ENCODE assay signal across 15 mouse cellular contexts in the genomic region with DNA sequence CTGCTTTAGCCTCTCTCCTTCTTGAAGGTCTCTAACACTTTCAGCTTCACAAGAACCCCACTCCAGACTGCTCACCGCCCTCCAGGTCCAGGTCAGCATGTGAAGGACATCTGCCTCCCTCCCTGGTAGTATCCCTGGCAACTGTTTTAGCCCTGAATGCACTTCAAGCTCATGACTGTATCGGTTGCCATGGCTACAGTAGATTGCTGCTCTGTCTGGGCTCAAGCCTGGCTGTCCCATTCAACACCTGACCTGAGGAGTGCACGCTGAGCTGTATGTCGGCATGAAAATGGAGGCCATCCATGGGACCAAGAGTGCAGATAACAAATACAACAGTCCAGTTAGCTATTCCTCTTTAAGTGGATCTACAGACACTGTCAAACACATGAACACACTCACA. TPM values are rescaled to one million over a fixed set of nuclear protein-coding genes. Genes with fewer than 3 reads are reported as not detected.
A peak's percentile ranks its signal among the peaks of the same experiment; 100 is the strongest.
DNase-seq lines count a peak whose midpoint lies in the region; ATAC-seq and TF ChIP-seq lines count a peak whose summit lies in the region.
"Had no signal": no experiment of that assay in that cellular context is flagged by ENCODE, and none has a peak within 500 bp of the region (broad histone marks: within the 10 kb centered on the region; RNA-seq: fewer than 3 reads in every experiment).

No protein-coding gene starts in this region.

- H3K27ac ChIP-seq in forebrain, embryonic 11.5 days (ENCODE audit: low read depth, low read length), result no peak overlapping the region
- H3K27ac ChIP-seq in forebrain, embryonic 10.5 days, result no peak overlapping the region
- no peak overlapping the region for H3K27ac ChIP-seq in forebrain, embryonic 15.5 days (replicated peaks)
- H3K27ac ChIP-seq in stomach, postnatal 0 days (replicated peaks), result no peak overlapping the region
- H3K27ac ChIP-seq: heart, embryonic 15.5 days; liver, embryonic 14.5 days had no signal

- no peak for TF ChIP-seq CTCF in stomach, postnatal 0 days (IDR thresholded peaks at IDR 0.05; ENCODE audit: low read depth)

- no peaks in the 10 kb centered on the region for H3K4me1 ChIP-seq in forebrain, embryonic 11.5 days (replicated peaks; ENCODE audit: control insufficient read depth, insufficient read depth, low read length)
- 0 out of 2 replicates have a peak, but pooled peaks cover 4% of the 10 kb centered on the region for H3K4me1 ChIP-seq in forebrain, embryonic 10.5 days
- H3K4me1 ChIP-seq in forebrain, embryonic 15.5 days, result no peaks in the 10 kb centered on the region
- H3K4me1 ChIP-seq in stomach, postnatal 0 days (replicated peaks; ENCODE audit: control insufficient read depth, insufficient read depth), result no peaks in the 10 kb centered on the region

- H3K9me3 ChIP-seq in forebrain, embryonic 11.5 days (ENCODE audit: control insufficient read depth, low read length), result no peaks in the 10 kb centered on the region
- H3K9me3 ChIP-seq in forebrain, embryonic 10.5 days, result no peaks in the 10 kb centered on the region
- no peaks in the 10 kb centered on the region for H3K9me3 ChIP-seq in forebrain, embryonic 15.5 days
- no peaks in the 10 kb centered on the region for H3K9me3 ChIP-seq in stomach, postnatal 0 days (ENCODE audit: control insufficient read depth, low read length)
- H3K9me3 ChIP-seq: heart, embryonic 15.5 days had no signal

- no peaks in the 10 kb centered on the region for H3K36me3 ChIP-seq in forebrain, embryonic 11.5 days (ENCODE audit: control insufficient read depth, insufficient read depth, low read length)
- no peaks in the 10 kb centered on the region for H3K36me3 ChIP-seq in forebrain, embryonic 10.5 days (replicated peaks)
- H3K36me3 ChIP-seq in forebrain, embryonic 15.5 days, result no peaks in the 10 kb centered on the region
- no peaks in the 10 kb centered on the region for H3K36me3 ChIP-seq in stomach, postnatal 0 days (ENCODE audit: control insufficient read depth, insufficient read depth, low read length)
- H3K36me3 ChIP-seq: heart, embryonic 15.5 days had no signal

- peak; percentile 37 for DNase-seq in forebrain, embryonic 11.5 days (ENCODE audit: low spot score)
- no peak for DNase-seq in forebrain, embryonic 10.5 days (ENCODE audit: extremely low spot score, low spot score)
- DNase-seq in mesoderm, embryonic 11.5 days (ENCODE audit: low read depth, low spot score), result peak; percentile 12
- peak; percentile 11 for DNase-seq in retina, embryonic 14.5 days (ENCODE audit: low spot score)
- DNase-seq in kidney, postnatal 14 days, result no peak
- no peak for DNase-seq in heart, adult 9 months (ENCODE audit: low spot score in 2 of 2)
- DNase-seq in stomach, postnatal 0 days (ENCODE audit: low spot score), result no peak
- DNase-seq: cerebellum, adult 11-12 months; kidney, adult 8-10 months; lung, postnatal 10 days; thymus, postnatal 36 days had no signal

- no peak overlapping the region for H3K4me2 ChIP-seq in forebrain, embryonic 11.5 days (ENCODE audit: low read depth, low read length, severe bottlenecking)
- no peak overlapping the region for H3K4me2 ChIP-seq in forebrain, embryonic 15.5 days (replicated peaks)
- H3K4me2 ChIP-seq in stomach, postnatal 0 days (replicated peaks; ENCODE audit: low read depth), result no peak overlapping the region
- H3K4me2 ChIP-seq: heart, embryonic 15.5 days had no signal

- no peak overlapping the region for H3K9ac ChIP-seq in forebrain, embryonic 11.5 days (ENCODE audit: low read length)
- H3K9ac ChIP-seq in forebrain, embryonic 15.5 days (replicated peaks), result no peak overlapping the region
- no peak overlapping the region for H3K9ac ChIP-seq in stomach, postnatal 0 days (ENCODE audit: low read length)
- H3K9ac ChIP-seq: heart, embryonic 15.5 days; liver, embryonic 14.5 days had no signal

- no peaks in the 10 kb centered on the region for H3K27me3 ChIP-seq in forebrain, embryonic 11.5 days (ENCODE audit: control insufficient read depth, insufficient read depth, low read length)
- H3K27me3 ChIP-seq in forebrain, embryonic 10.5 days (ENCODE audit: poor library complexity, severe bottlenecking), result no peaks in the 10 kb centered on the region
- H3K27me3 ChIP-seq in forebrain, embryonic 15.5 days, result no peaks in the 10 kb centered on the region
- H3K27me3 ChIP-seq in stomach, postnatal 0 days (ENCODE audit: control insufficient read depth, insufficient read depth, low read length), result no peaks in the 10 kb centered on the region
- H3K27me3 ChIP-seq: heart, embryonic 15.5 days had no signal

- 70% methylated on average over 4 of the region's 4 CpGs for WGBS in forebrain, embryonic 11.5 days
- WGBS in forebrain, embryonic 10.5 days, result 81% methylated on average over 4 of the region's 4 CpGs
- WGBS in forebrain, embryonic 15.5 days, result 73% methylated on average over 4 of the region's 4 CpGs
- WGBS in stomach, postnatal 0 days, result 73% methylated on average over 4 of the region's 4 CpGs

- no peak for TF ChIP-seq EP300 in stomach, postnatal 0 days (optimal IDR thresholded peaks at IDR 0.05)

- no peak for ATAC-seq in forebrain, embryonic 11.5 days (replicated peaks; ENCODE audit: low FRiP score)
- ATAC-seq in forebrain, embryonic 15.5 days (replicated peaks), result peak; percentile 55; the same call in 1 of the 2 replicates
- ATAC-seq in stomach, postnatal 0 days (ENCODE audit: low FRiP score, low TSS enrichment), result no peak

- H3K4me3 ChIP-seq in forebrain, embryonic 11.5 days (ENCODE audit: low read depth, low read length), result no peak overlapping the region
- H3K4me3 ChIP-seq in forebrain, embryonic 10.5 days, result no peak overlapping the region
- H3K4me3 ChIP-seq in forebrain, embryonic 15.5 days, result no peak overlapping the region
- no peak overlapping the region for H3K4me3 ChIP-seq in stomach, postnatal 0 days (ENCODE audit: low read depth, low read length)
- H3K4me3 ChIP-seq: heart, embryonic 15.5 days had no signal

RNA-seq across cellular contexts. Expression of a gene that starts 24.0 kb away (rescaled TPM):
- polyA plus RNA-seq in forebrain, embryonic 11.5 days (2014; fragmentation: Nextera tagmentation; extraction: Ambion mirVana), result not detected in 2 replicates
- not detected in 2 replicates for polyA plus RNA-seq in forebrain, embryonic 10.5 days (2016; fragmentation: Nextera tagmentation; extraction: Ambion mirVana)
- 0.11 and 0.43 TPM in 2 replicates for polyA plus RNA-seq in forebrain, embryonic 15.5 days (2015; fragmentation: Nextera tagmentation; extraction: Ambion mirVana)
- polyA plus RNA-seq in stomach, postnatal 0 days (2015; fragmentation: Nextera tagmentation; extraction: Ambion mirVana), result 0.06 TPM in 1 of 2 replicates, not detected in the other
- polyA plus RNA-seq: heart, embryonic 15.5 days; limb, embryonic 11.5 days had no signal

Comparison
In these comparisons a context has a peak if more than half of its experiments do, and no peak if none do; other contexts are left out.
1. DNase-seq: peak in forebrain, embryonic 11.5 days (single experiment), mesoderm, embryonic 11.5 days (single experiment) and retina, embryonic 14.5 days (single experiment); none in forebrain, embryonic 10.5 days (single experiment), kidney, postnatal 14 days (single experiment), heart, adult 9 months (0 of 2) and stomach, postnatal 0 days (single experiment).